Mouse (Mus musculus): Measurements from ENCODE around the gene Fam92b.

DNA sequence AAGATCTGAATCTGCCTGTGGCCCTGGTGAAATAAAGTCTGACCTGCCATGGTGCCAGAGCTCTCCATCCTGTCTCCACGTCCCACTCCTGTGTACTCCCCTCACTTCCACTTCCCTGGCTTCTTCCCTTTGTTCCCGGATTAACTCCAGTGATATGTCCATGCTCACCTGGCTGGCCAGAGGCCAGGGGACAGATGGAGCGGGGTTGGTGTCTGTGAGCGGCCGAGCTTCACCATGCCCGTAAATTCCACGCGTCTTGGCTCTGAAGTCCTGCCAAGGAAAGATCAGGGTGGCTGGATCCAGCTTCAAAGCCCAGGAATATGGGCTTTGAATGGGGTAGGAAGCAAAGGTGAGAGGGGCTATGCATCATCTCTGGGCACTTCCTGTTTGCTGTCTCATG, 10.1 kb downstream of the Fam92b start:
- TF ChIP-seq CTCF (IDR thresholded peaks at IDR 0.05; ENCODE audit: control insufficient read depth, insufficient read depth, low read length) (no peak), POLR2A (IDR thresholded peaks at IDR 0.05; ENCODE audit: borderline replicate concordance, control insufficient read depth, low read depth, low read length) (no peak)
